Mouse (Mus musculus): ENCODE results near the gene Rabl2.

GRCm38 (mm10) chr15:89572147-89572546 lies 19.6 kb downstream of the Rabl2 start:
- TF ChIP-seq CTCF (IDR thresholded peaks at IDR 0.05; ENCODE audit: extremely low read depth, insufficient read depth, insufficient read length, insufficient replicate concordance) = no peak
- TF ChIP-seq POLR2A (IDR thresholded peaks at IDR 0.05; ENCODE audit: low read depth, low read length) = no peak
